Mouse (Mus musculus) heart, postnatal 0 days (tissue): ENCODE results near the gene Gm10382.

Experiments
- CTCF ChIP-seq: IDR thresholded peaks from 2 replicates; pipeline ENCODE4 v1.5.1; 2016; ENCODE audit warnings: antibody characterized with exemption, control low read depth, low read depth
- EP300 ChIP-seq: IDR thresholded peaks from 2 replicates; pipeline ENCODE4 v1.6.1; 2016; ENCODE audit warnings: antibody characterized with exemption, low read depth

GRCm38 (mm10) chr5:125351057-125351456 is 38.1 kb upstream of the Gm10382 start:
- no peak for TF ChIP-seq CTCF
- TF ChIP-seq EP300 = no peak
